Mouse (Mus musculus) limb, embryonic 13.5 days (tissue): ENCODE measurements around the gene Zbtb42. TPM values are rescaled to one million over a fixed set of nuclear protein-coding genes. Genes with fewer than 3 reads are reported as not detected.

Experiments used
- ATAC-seq: fragments of 200-750 bp; cut with Nextera tagmentation; 2 replicates; pipeline ENCODE4 v1.8.0; 2017; ENCODE audit warnings: low read depth, moderate number of reproducible peaks, moderate TSS enrichment; ENCODE audit not compliant: low FRiP score
- H3K27ac ChIP-seq: fragments of 300-500 bp; sonication (generic); 2 replicates; pipeline ENCODE4 v1.5.1; 2015; ENCODE audit warnings: inconsistent platforms, mild to moderate bottlenecking, moderate library complexity
- H3K27me3 ChIP-seq: fragments of 300-500 bp; sonication (generic); 2 replicates; pipeline ENCODE4 v1.6.1; 2015; ENCODE audit warnings: mild to moderate bottlenecking, inconsistent platforms
- H3K36me3 ChIP-seq: fragments of 300-500 bp; sonication (generic); 2 replicates; pipeline ENCODE4 v1.6.1; 2015; ENCODE audit warnings: inconsistent platforms, mild to moderate bottlenecking, moderate library complexity
- H3K4me1 ChIP-seq: fragments of 300-500 bp; sonication (generic); 2 replicates; pipeline ENCODE4 v1.6.1; 2015; ENCODE audit warnings: inconsistent platforms
- H3K4me2 ChIP-seq: fragments of 300-500 bp; sonication (generic); replicated peaks from 2 replicates; pipeline ENCODE4 v1.6.1; 2015; ENCODE audit warnings: inconsistent platforms, mild to moderate bottlenecking, moderate library complexity
- H3K4me3 ChIP-seq: fragments of 300-500 bp; sonication (generic); 2 replicates; pipeline ENCODE4 v1.5.1; 2015; ENCODE audit warnings: moderate library complexity, mild to moderate bottlenecking, inconsistent platforms
- H3K9ac ChIP-seq: fragments of 300-500 bp; sonication (generic); 2 replicates; pipeline ENCODE4 v1.6.1; 2015; ENCODE audit warnings: mild to moderate bottlenecking, inconsistent platforms
- H3K9me3 ChIP-seq: fragments of 300-500 bp; sonication (generic); 2 replicates; pipeline ENCODE4 v1.6.1; 2016; ENCODE audit warnings: inconsistent platforms
- WGBS: fragments of 180-500 bp; shearing (Covaris S2); methylation state at CpG from one replicate; pipeline ENCODE4 v1.1.7; 2015; 5-methylcytosine and 5-hydroxymethylcytosine counted together
- polyA plus RNA-seq: library from polyadenylated mRNA; unstranded; fragments of >200 nt; fragmentation: Nextera tagmentation; extraction: Ambion mirVana; gene quantifications from 2 replicates; pipeline ENCODE4 v1.2.1, GENCODE M21; 2015

The Zbtb42 gene
- polyA plus RNA-seq, 1 experiment from 2014 or later: 2.4 TPM

GRCm38 (mm10) chr12:112674132-112675011, 4.3 kb upstream of the Zbtb42 start, which contains the start of gene Akt1:
Akt1 (minus strand) TSS chr12:112674884.
- 0% methylated on average over 25 of the region's 70 CpGs for WGBS
- peak within 1 kb of the TSS; percentile 100 for H3K4me3 ChIP-seq
- H3K4me1 ChIP-seq: peaks cover 63% of the 10 kb centered on the region

GRCm38 (mm10) chr12:112675245-112676035, 3.2 kb upstream of the Zbtb42 start:
- peaks cover 31% of the 10 kb centered on the region for H3K27me3 ChIP-seq
- peaks cover 68% of the 10 kb centered on the region for H3K4me1 ChIP-seq
- peak overlapping the region; percentile 94 for H3K27ac ChIP-seq
- 16% methylated on average over 18 of the region's 18 CpGs for WGBS
- ATAC-seq: peak; percentile 45; the same call in 1 of the 2 replicates
- peak overlapping the region; percentile 96 for H3K4me2 ChIP-seq
- no peaks in the 10 kb centered on the region for H3K9me3 ChIP-seq
- H3K36me3 ChIP-seq: peaks cover 15% of the 10 kb centered on the region
- H3K4me3 ChIP-seq: peak overlapping the region; percentile 100
- peak overlapping the region; percentile 56; the same call in 1 of the 2 replicates for H3K9ac ChIP-seq

More at GRCm38 (mm10) chr12:112674132-112675011, 4.3 kb upstream of the Zbtb42 start, which contains the start of gene Akt1:
- peak; percentile 25 for ATAC-seq
- Histone ChIP-seq H3K27ac (peak within 1 kb of the TSS; percentile 94), H3K4me2 (peak within 1 kb of the TSS; percentile 96), H3K36me3 (peaks cover 25% of the 10 kb centered on the region), H3K9ac (peak within 1 kb of the TSS; percentile 99), H3K27me3 (peaks cover 21% of the 10 kb centered on the region), H3K9me3 (no peaks in the 10 kb centered on the region)

GRCm38 (mm10) chr12:112677076-112677475, 1.6 kb upstream of the Zbtb42 start:
- peaks cover 51% of the 10 kb centered on the region for H3K4me1 ChIP-seq

GRCm38 (mm10) chr12:112677943-112678554, 579 bp upstream of the Zbtb42 start:
- Histone ChIP-seq H3K36me3 (no peaks in the 10 kb centered on the region), H3K9me3 (no peaks in the 10 kb centered on the region), H3K4me2 (peak overlapping the region; percentile 98), H3K27ac (no peak overlapping the region), H3K4me1 (peaks cover 42% of the 10 kb centered on the region), H3K27me3 (peaks cover 53% of the 10 kb centered on the region), H3K9ac (peak overlapping the region; percentile 70), H3K4me3 (peak overlapping the region; percentile 67)
- no peak for ATAC-seq
- 23% methylated on average over 19 of the region's 19 CpGs for WGBS

More at GRCm38 (mm10) chr12:112677076-112677475, 1.6 kb upstream of the Zbtb42 start:
- ATAC-seq: no peak
- no peak overlapping the region for H3K4me3 ChIP-seq
- no peak overlapping the region for H3K4me2 ChIP-seq
- WGBS: 58% methylated on average over 5 of the region's 5 CpGs
- peaks cover 48% of the 10 kb centered on the region for H3K27me3 ChIP-seq
- no peaks in the 10 kb centered on the region for H3K36me3 ChIP-seq
- H3K9me3 ChIP-seq: no peaks in the 10 kb centered on the region
- H3K27ac ChIP-seq: no peak overlapping the region
- H3K9ac ChIP-seq: no peak overlapping the region

- peak overlapping the region; percentile 67 for H3K4me3 ChIP-seq
- no peak overlapping the region for H3K27ac ChIP-seq
- H3K9me3 ChIP-seq: no peaks in the 10 kb centered on the region
- 4% methylated on average over 81 of the region's 87 CpGs for WGBS
- ATAC-seq: peak; percentile 3; the same call in 1 of the 2 replicates
- H3K4me2 ChIP-seq: peak overlapping the region; percentile 98
- H3K9ac ChIP-seq: peak overlapping the region; percentile 70
- H3K4me1 ChIP-seq: peaks cover 40% of the 10 kb centered on the region
- H3K27me3 ChIP-seq: peaks cover 53% of the 10 kb centered on the region
- no peaks in the 10 kb centered on the region for H3K36me3 ChIP-seq
These were observed 684 bp downstream of the Zbtb42 start for GRCm38 (mm10) chr12:112679027-112679996.

- 68% methylated on average over 7 of the region's 7 CpGs for WGBS
- H3K9ac ChIP-seq: no peak overlapping the region
These were observed 4.7 kb downstream of the Zbtb42 start for GRCm38 (mm10) chr12:112683351-112683750.

GRCm38 (mm10) chr12:112688458-112688857, 9.8 kb downstream of the Zbtb42 start:
- Histone ChIP-seq H3K27me3 (peaks cover 8% of the 10 kb centered on the region; the same call in 1 of the 2 replicates), H3K4me3 (no peak overlapping the region), H3K9ac (no peak overlapping the region), H3K4me2 (no peak overlapping the region), H3K27ac (no peak overlapping the region), H3K4me1 (peaks cover 8% of the 10 kb centered on the region), H3K9me3 (no peaks in the 10 kb centered on the region), H3K36me3 (peaks cover 2% of the 10 kb centered on the region; the same call in 1 of the 2 replicates)
- WGBS: 69% methylated on average over 15 of the region's 15 CpGs
- ATAC-seq: no peak

More at GRCm38 (mm10) chr12:112683351-112683750, 4.7 kb downstream of the Zbtb42 start:
- H3K27me3 ChIP-seq: peaks cover 43% of the 10 kb centered on the region
- H3K36me3 ChIP-seq: no peaks in the 10 kb centered on the region
- no peaks in the 10 kb centered on the region for H3K9me3 ChIP-seq
- no peak for ATAC-seq
- no peak overlapping the region for H3K27ac ChIP-seq
- H3K4me2 ChIP-seq: no peak overlapping the region
- H3K4me1 ChIP-seq: peaks cover 12% of the 10 kb centered on the region
- H3K4me3 ChIP-seq: no peak overlapping the region

GRCm38 (mm10) chr12:112693185-112694126, 14.8 kb downstream of the Zbtb42 start:
- WGBS: 3% methylated on average over 54 of the region's 54 CpGs
- H3K27ac ChIP-seq: peak overlapping the region; percentile 77
- peaks cover 14% of the 10 kb centered on the region for H3K4me1 ChIP-seq
- H3K4me3 ChIP-seq: peak overlapping the region; percentile 74
- H3K9me3 ChIP-seq: no peaks in the 10 kb centered on the region
- H3K4me2 ChIP-seq: peak overlapping the region; percentile 98
- peak; percentile 96 for ATAC-seq
- H3K27me3 ChIP-seq: peaks cover 6% of the 10 kb centered on the region; the same call in 1 of the 2 replicates
- H3K36me3 ChIP-seq: peaks cover 2% of the 10 kb centered on the region; the same call in 1 of the 2 replicates
- peak overlapping the region; percentile 92 for H3K9ac ChIP-seq

GRCm38 (mm10) chr12:112694127-112694475, 15.5 kb downstream of the Zbtb42 start:
- ATAC-seq: no peak
- Histone ChIP-seq H3K4me2 (peak overlapping the region; percentile 98), H3K4me1 (peaks cover 14% of the 10 kb centered on the region), H3K27ac (no peak overlapping the region; the same call in 1 of the 2 replicates), H3K4me3 (peak overlapping the region; percentile 74), H3K36me3 (peaks cover 2% of the 10 kb centered on the region; the same call in 1 of the 2 replicates), H3K27me3 (peaks cover 6% of the 10 kb centered on the region; the same call in 1 of the 2 replicates), H3K9ac (peak overlapping the region; percentile 92), H3K9me3 (no peaks in the 10 kb centered on the region)
- 82% methylated on average over 10 of the region's 10 CpGs for WGBS
